Mouse (Mus musculus) kidney, adult 2 months (tissue): ENCODE measurements around the gene Adamts3.

Experiments used
- CTCF ChIP-seq: fragments of 200-500 bp; conservative IDR thresholded peaks from 2 replicates; pipeline ENCODE4 v1.5.1; 2011; ENCODE audit warnings: low read depth, mild to moderate bottlenecking, control low read depth, low read length, moderate library complexity, mixed read lengths; ENCODE audit not compliant: insufficient read depth, insufficient read length
- POLR2A ChIP-seq: fragments of 200-500 bp; IDR thresholded peaks from one replicate; pipeline ENCODE4 v1.6.1; 2011; ENCODE audit warnings: low read depth, low read length, control low read depth

DNA sequence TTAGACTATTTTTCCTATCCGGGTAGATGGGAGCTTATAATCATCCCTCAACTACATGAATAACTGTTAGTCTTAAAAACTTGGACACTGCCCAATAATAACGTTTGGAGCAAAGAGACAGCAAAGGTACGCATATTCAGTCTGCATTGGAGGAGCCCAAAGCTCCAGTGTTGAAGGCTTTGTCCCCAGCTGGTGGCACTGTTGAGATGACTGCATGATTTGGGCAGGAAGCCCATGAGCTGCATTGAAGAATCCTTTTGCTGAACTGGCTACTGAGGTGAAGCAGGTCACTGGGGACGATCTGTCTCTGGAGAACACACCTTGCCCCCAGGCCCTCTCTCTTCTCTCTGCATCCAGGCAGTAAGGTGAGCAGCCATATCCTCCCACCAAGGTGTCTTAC lies 43.5 kb downstream of the Adamts3 start:
- TF ChIP-seq CTCF (peak; percentile 51), POLR2A (no peak)
